Mouse (Mus musculus) left cerebral cortex, postnatal 4 days (tissue): Measurements from ENCODE around the gene Patj. TPM values are rescaled to one million over a fixed set of nuclear protein-coding genes. Genes with fewer than 3 reads are reported as not detected.
A peak's percentile ranks its signal among the peaks of the same experiment; 100 is the strongest.

Experiments used
- DNase-seq: peaks from one replicate; pipeline ENCODE4 v3.0.0-alpha.2; 2022
- intact Hi-C: fragments of 180-260 bp; cut with DNase I; formaldehyde crosslinking; loops from one replicate; pipeline ENCODE4 v1.15.1; 2025
- total RNA-seq, 2 experiments: library from RNA; stranded (reverse); gene quantifications; 2 replicates each; pipeline ENCODE4 v1.2.3; 2021

Patj gene
- total RNA-seq, 2 experiments from 2014 or later, result 8.0 to 9.3 TPM

GRCm38 (mm10) chr4:98504743-98505142 lies 109.2 kb downstream of the Patj start:
- DNase-seq, result no peak

GRCm38 (mm10) chr4:98508471-98509271 lies 113.1 kb downstream of the Patj start:
- DNase-seq, result peak; percentile 50
- intact Hi-C loops, result no loop called here

More at GRCm38 (mm10) chr4:98504743-98505142, 109.2 kb downstream of the Patj start:
- intact Hi-C loops, result no loop called here

GRCm38 (mm10) chr4:98509939-98510338 lies 114.4 kb downstream of the Patj start:
- no peak for DNase-seq
- intact Hi-C loops, result no loop called here

GRCm38 (mm10) chr4:98511296-98511695 lies 115.7 kb downstream of the Patj start:
- peak; percentile 55 for DNase-seq
- intact Hi-C loops, result no loop called here

- intact Hi-C loops, result no loop called here
- no peak for DNase-seq
Measured at GRCm38 (mm10) chr4:98511964-98512743, 116.6 kb downstream of the Patj start.

- DNase-seq, result no peak
- intact Hi-C loops, result no loop called here
Measured at GRCm38 (mm10) chr4:98520492-98520891, 124.9 kb downstream of the Patj start.

- intact Hi-C loops, result no loop called here
- DNase-seq, result no peak
Measured at GRCm38 (mm10) chr4:98524525-98524924, 128.9 kb downstream of the Patj start.

- intact Hi-C loops, result no loop called here
- DNase-seq, result no peak
Measured at GRCm38 (mm10) chr4:98535446-98535845, 139.9 kb downstream of the Patj start.

- DNase-seq, result no peak
- intact Hi-C loops, result no loop called here
Measured at GRCm38 (mm10) chr4:98541591-98541990, 146.0 kb downstream of the Patj start.

GRCm38 (mm10) chr4:98543001-98543400 lies 147.4 kb downstream of the Patj start:
- no peak for DNase-seq
- intact Hi-C loops, result no loop called here

- no peak for DNase-seq
- intact Hi-C loops, result no loop called here
Measured at GRCm38 (mm10) chr4:98545376-98545775, 149.8 kb downstream of the Patj start.

- intact Hi-C loops, result no loop called here
- no peak for DNase-seq
Measured at GRCm38 (mm10) chr4:98546456-98547176, 151.0 kb downstream of the Patj start.

GRCm38 (mm10) chr4:98549491-98549890 lies 153.9 kb downstream of the Patj start:
- no peak for DNase-seq
- intact Hi-C loops, result no loop called here

GRCm38 (mm10) chr4:98550116-98550515 lies 154.5 kb downstream of the Patj start:
- intact Hi-C loops, result no loop called here
- DNase-seq, result no peak

GRCm38 (mm10) chr4:98555666-98556065 lies 160.1 kb downstream of the Patj start:
- intact Hi-C loops, result no loop called here
- DNase-seq, result no peak

GRCm38 (mm10) chr4:98556449-98556848 lies 160.9 kb downstream of the Patj start:
- DNase-seq, result no peak
- intact Hi-C loops, result no loop called here

GRCm38 (mm10) chr4:98557192-98557591 lies 161.6 kb downstream of the Patj start:
- peak; percentile 43 for DNase-seq
- intact Hi-C loops, result no loop called here

GRCm38 (mm10) chr4:98560196-98560830 lies 164.7 kb downstream of the Patj start:
- intact Hi-C loops, result no loop called here

GRCm38 (mm10) chr4:98563082-98563481 lies 167.5 kb downstream of the Patj start:
- intact Hi-C loops, result no loop called here

More at GRCm38 (mm10) chr4:98560196-98560830, 164.7 kb downstream of the Patj start:
- no peak for DNase-seq

GRCm38 (mm10) chr4:98563506-98564195 lies 168.1 kb downstream of the Patj start:
- no peak for DNase-seq
- intact Hi-C loops, result no loop called here

More at GRCm38 (mm10) chr4:98563082-98563481, 167.5 kb downstream of the Patj start:
- DNase-seq, result no peak
